Mouse (Mus musculus): ENCODE data around the gene Hsd11b1. TPM values are rescaled to one million over a fixed set of nuclear protein-coding genes. Genes with fewer than 3 reads are reported as not detected.

Hsd11b1 gene
- polyA plus RNA-seq, 1 experiment = 3.1 TPM

GRCm38 (mm10) chr1:193279492-193279891, 15.6 kb upstream of the Hsd11b1 start:
- 73% methylated on average over 4 of the region's 4 CpGs for WGBS
- H3K36me3 ChIP-seq (ENCODE audit: control insufficient read depth, insufficient read depth, low read length) = no peaks in the 10 kb centered on the region
- TF ChIP-seq POLR2A (IDR thresholded peaks at IDR 0.05; ENCODE audit: low read depth, low read length) = no peak
- TF ChIP-seq CTCF (IDR thresholded peaks at IDR 0.05; ENCODE audit: extremely low read depth, insufficient read length, insufficient replicate concordance, low read depth, low read length) = no peak

GRCm38 (mm10) chr1:193278414-193279045, 14.7 kb upstream of the Hsd11b1 start:
- peaks cover 6% of the 10 kb centered on the region; the same call in 1 of the 2 replicates for H3K4me1 ChIP-seq (ENCODE audit: control insufficient read depth, insufficient read depth, insufficient read length, low read length)
- H3K36me3 ChIP-seq (ENCODE audit: control insufficient read depth, insufficient read depth, low read length) = no peaks in the 10 kb centered on the region
- TF ChIP-seq POLR2A (IDR thresholded peaks at IDR 0.05; ENCODE audit: low read depth, low read length) (no peak), CTCF (IDR thresholded peaks at IDR 0.05; ENCODE audit: extremely low read depth, insufficient read length, insufficient replicate concordance, low read depth, low read length) (no peak)
- H3K27me3 ChIP-seq (ENCODE audit: control insufficient read depth, insufficient read depth, low read length) = no peaks in the 10 kb centered on the region
- WGBS = 79% methylated on average over 6 of the region's 6 CpGs
- H3K27ac ChIP-seq (ENCODE audit: insufficient read depth, low read depth, low read length) = no peak overlapping the region
- no peak overlapping the region for H3K4me3 ChIP-seq (ENCODE audit: low read depth, low read length)

More at GRCm38 (mm10) chr1:193279492-193279891, 15.6 kb upstream of the Hsd11b1 start:
- H3K4me1 ChIP-seq (ENCODE audit: control insufficient read depth, insufficient read depth, insufficient read length, low read length) = peaks cover 8% of the 10 kb centered on the region; the same call in 1 of the 2 replicates
- no peak overlapping the region for H3K27ac ChIP-seq (ENCODE audit: insufficient read depth, low read depth, low read length)
- H3K27me3 ChIP-seq (ENCODE audit: control insufficient read depth, insufficient read depth, low read length) = no peaks in the 10 kb centered on the region
- H3K4me3 ChIP-seq (ENCODE audit: low read depth, low read length) = no peak overlapping the region

- 57% methylated on average over 8 of the region's 8 CpGs for WGBS
- H3K27ac ChIP-seq (ENCODE audit: insufficient read depth, low read depth, low read length) = peak overlapping the region; percentile 2; the same call in 1 of the 2 replicates
- H3K27me3 ChIP-seq (ENCODE audit: control insufficient read depth, insufficient read depth, low read length) = no peaks in the 10 kb centered on the region
- H3K36me3 ChIP-seq (ENCODE audit: control insufficient read depth, insufficient read depth, low read length) = no peaks in the 10 kb centered on the region
- H3K4me1 ChIP-seq (ENCODE audit: control insufficient read depth, insufficient read depth, insufficient read length, low read length) = peaks cover 9% of the 10 kb centered on the region; the same call in 1 of the 2 replicates
- H3K4me3 ChIP-seq (ENCODE audit: low read depth, low read length) = no peak overlapping the region
- TF ChIP-seq CTCF (IDR thresholded peaks at IDR 0.05; ENCODE audit: extremely low read depth, insufficient read length, insufficient replicate concordance, low read depth, low read length) (no peak), POLR2A (IDR thresholded peaks at IDR 0.05; ENCODE audit: low read depth, low read length) (no peak)
These were observed 10.7 kb upstream of the Hsd11b1 start for GRCm38 (mm10) chr1:193274407-193275071.

- Histone ChIP-seq H3K27ac (ENCODE audit: insufficient read depth, low read depth, low read length) (peak within 1 kb of the TSS; percentile 65), H3K36me3 (ENCODE audit: control insufficient read depth, insufficient read depth, low read length) (no peaks in the 10 kb centered on the region), H3K27me3 (ENCODE audit: control insufficient read depth, insufficient read depth, low read length) (no peaks in the 10 kb centered on the region), H3K4me1 (ENCODE audit: control insufficient read depth, insufficient read depth, insufficient read length, low read length) (peaks cover 9% of the 10 kb centered on the region; the same call in 1 of the 2 replicates), H3K4me3 (ENCODE audit: low read depth, low read length) (peak within 1 kb of the TSS; percentile 59)
- TF ChIP-seq POLR2A (IDR thresholded peaks at IDR 0.05; ENCODE audit: low read depth, low read length) (peak; percentile 64; the same call in 1 of the 2 replicates), CTCF (IDR thresholded peaks at IDR 0.05; ENCODE audit: extremely low read depth, insufficient read length, insufficient replicate concordance, low read depth, low read length) (peak; percentile 29; the same call in 1 of the 2 replicates)
- WGBS = 5% methylated on average over 22 of the region's 23 CpGs
These were observed 9.2 kb upstream of the Hsd11b1 start, which contains the start of gene G0s2 for GRCm38 (mm10) chr1:193272916-193273601. Gene G0s2 (minus strand): TSS chr1:193273217.

- TF ChIP-seq POLR2A (IDR thresholded peaks at IDR 0.05; ENCODE audit: low read depth, low read length) = no peak
- TF ChIP-seq CTCF (IDR thresholded peaks at IDR 0.05; ENCODE audit: extremely low read depth, insufficient read length, insufficient replicate concordance, low read depth, low read length) = no peak
- Histone ChIP-seq H3K4me3 (ENCODE audit: low read depth, low read length) (peak overlapping the region; percentile 59), H3K27me3 (ENCODE audit: control insufficient read depth, insufficient read depth, low read length) (no peaks in the 10 kb centered on the region), H3K27ac (ENCODE audit: insufficient read depth, low read depth, low read length) (peak overlapping the region; percentile 65), H3K4me1 (ENCODE audit: control insufficient read depth, insufficient read depth, insufficient read length, low read length) (peaks cover 9% of the 10 kb centered on the region; the same call in 1 of the 2 replicates), H3K36me3 (ENCODE audit: control insufficient read depth, insufficient read depth, low read length) (no peaks in the 10 kb centered on the region)
- 66% methylated on average over 24 of the region's 24 CpGs for WGBS
These were observed 8.5 kb upstream of the Hsd11b1 start for GRCm38 (mm10) chr1:193272137-193272915.

GRCm38 (mm10) chr1:193270965-193271763, 7.3 kb upstream of the Hsd11b1 start:
- H3K36me3 ChIP-seq (ENCODE audit: control insufficient read depth, insufficient read depth, low read length) = no peaks in the 10 kb centered on the region
- H3K4me1 ChIP-seq (ENCODE audit: control insufficient read depth, insufficient read depth, insufficient read length, low read length) = peaks cover 9% of the 10 kb centered on the region; the same call in 1 of the 2 replicates
- no peak overlapping the region for H3K27ac ChIP-seq (ENCODE audit: insufficient read depth, low read depth, low read length)
- TF ChIP-seq CTCF (IDR thresholded peaks at IDR 0.05; ENCODE audit: extremely low read depth, insufficient read length, insufficient replicate concordance, low read depth, low read length) (no peak), POLR2A (IDR thresholded peaks at IDR 0.05; ENCODE audit: low read depth, low read length) (no peak)
- no peak overlapping the region for H3K4me3 ChIP-seq (ENCODE audit: low read depth, low read length)
- 72% methylated on average over 6 of the region's 6 CpGs for WGBS
- H3K27me3 ChIP-seq (ENCODE audit: control insufficient read depth, insufficient read depth, low read length) = no peaks in the 10 kb centered on the region
